Mouse (Mus musculus): ENCODE results near the gene Actr2.
"Not testable (repeated sequence)": the region's sequence is repeated elsewhere in the genome, so short reads cannot be mapped to it uniquely, and the experiment has no call there.

Gene Actr2

GRCm38 (mm10) chr11:20116030-20116551 is 3.4 kb upstream of the Actr2 start:
- no peak for DNase-seq (ENCODE audit: low spot score in 2 of 2)

- peak; percentile 80 to 85 for DNase-seq (ENCODE audit: low spot score in 2 of 2)
These were observed 540 bp downstream of the Actr2 start for GRCm38 (mm10) chr11:20112006-20112740.

- DNase-seq (ENCODE audit: low spot score in 2 of 2), result no peak
These were observed 4.6 kb downstream of the Actr2 start for GRCm38 (mm10) chr11:20108151-20108550.

GRCm38 (mm10) chr11:20107683-20108082 is 5.0 kb downstream of the Actr2 start:
- DNase-seq (ENCODE audit: low spot score in 2 of 2), result no peak

DNA sequence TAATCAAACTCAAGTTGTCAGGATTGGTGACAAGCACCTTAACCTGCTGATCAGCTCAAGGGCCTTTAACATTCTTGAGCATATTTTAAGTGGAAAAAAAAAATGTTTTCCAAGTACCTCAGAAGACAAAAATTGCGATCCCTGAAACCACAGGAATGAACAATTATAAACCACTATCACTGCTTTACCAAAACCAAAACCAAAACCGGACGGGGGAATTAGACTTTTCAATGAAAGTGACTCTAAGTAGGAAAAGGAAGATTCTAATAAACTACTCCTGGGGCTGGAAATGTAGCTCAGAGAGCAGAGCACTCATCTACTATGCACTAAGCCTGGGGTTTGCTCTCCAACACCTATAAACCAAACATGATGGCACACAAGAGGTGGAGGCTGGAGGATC is 5.8 kb downstream of the Actr2 start:
- DNase-seq (ENCODE audit: low spot score in 2 of 2), result no peak

DNA sequence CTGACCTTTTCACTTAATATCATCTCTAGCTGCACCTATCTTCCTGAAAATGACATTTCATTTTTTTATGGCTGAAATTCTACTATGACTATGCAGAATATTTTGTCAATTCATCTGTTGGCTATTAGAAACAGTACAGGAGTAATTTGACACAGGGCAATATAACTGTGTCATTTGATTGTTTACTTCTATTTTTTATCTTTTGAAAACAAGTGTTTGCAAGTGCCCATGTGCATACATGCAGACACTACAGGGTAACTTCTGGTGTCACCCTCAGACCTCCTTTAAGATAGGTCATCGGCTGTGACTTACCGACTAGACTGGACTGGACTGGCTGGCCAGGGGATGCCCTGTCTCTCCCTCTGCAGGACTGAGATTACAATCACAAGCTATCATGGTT is 8.8 kb downstream of the Actr2 start:
- DNase-seq (ENCODE audit: low spot score in 2 of 2), result no peak

- DNase-seq (ENCODE audit: low spot score in 2 of 2), result no peak
These were observed 26.4 kb downstream of the Actr2 start for GRCm38 (mm10) chr11:20086306-20086705.

- DNase-seq (ENCODE audit: low spot score in 2 of 2), result no peak
These were observed 27.1 kb downstream of the Actr2 start for GRCm38 (mm10) chr11:20085635-20086034.

GRCm38 (mm10) chr11:20075415-20075814 is 37.3 kb downstream of the Actr2 start:
- DNase-seq (ENCODE audit: low spot score in 2 of 2), result no peak

- no peak for DNase-seq (ENCODE audit: low spot score in 2 of 2)
These were observed 39.9 kb downstream of the Actr2 start for GRCm38 (mm10) chr11:20072826-20073225.

- peak in 1 of 2 experiments; percentile 27 for DNase-seq (ENCODE audit: low spot score in 2 of 2)
These were observed 40.5 kb downstream of the Actr2 start for GRCm38 (mm10) chr11:20072174-20072573.

DNA sequence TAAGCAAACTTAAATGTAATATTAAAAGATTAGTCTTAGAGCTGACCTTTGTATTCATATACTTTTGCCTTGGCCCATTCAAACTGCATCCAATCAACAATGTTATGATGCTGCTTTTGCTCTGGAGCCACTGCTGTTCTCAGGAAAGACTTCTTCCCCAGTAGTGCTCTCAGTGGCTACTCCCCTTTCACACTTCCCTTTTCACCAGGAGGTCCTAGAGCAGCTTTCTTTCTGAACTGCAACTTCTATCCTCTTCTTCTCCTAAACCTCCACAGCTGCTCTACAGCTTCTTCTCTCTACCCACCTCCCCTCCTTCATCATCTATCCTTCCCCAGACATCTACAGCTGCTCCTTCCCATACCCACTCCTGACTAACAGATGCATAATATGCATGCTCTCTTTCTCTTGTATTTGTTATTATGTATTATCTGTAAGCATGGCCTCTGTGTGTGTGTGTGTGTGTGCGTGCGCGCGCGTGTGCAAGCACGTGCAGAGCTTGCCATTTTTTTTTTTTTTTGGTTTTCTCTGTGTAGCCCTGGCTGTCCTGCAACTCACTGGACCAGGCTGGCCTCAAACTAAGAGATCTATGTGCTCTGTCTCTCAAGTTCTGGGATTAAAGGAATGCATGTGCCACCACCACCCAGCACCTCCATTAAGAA is 44.2 kb downstream of the Actr2 start:
- no peak for DNase-seq (ENCODE audit: low spot score in 2 of 2)

DNA sequence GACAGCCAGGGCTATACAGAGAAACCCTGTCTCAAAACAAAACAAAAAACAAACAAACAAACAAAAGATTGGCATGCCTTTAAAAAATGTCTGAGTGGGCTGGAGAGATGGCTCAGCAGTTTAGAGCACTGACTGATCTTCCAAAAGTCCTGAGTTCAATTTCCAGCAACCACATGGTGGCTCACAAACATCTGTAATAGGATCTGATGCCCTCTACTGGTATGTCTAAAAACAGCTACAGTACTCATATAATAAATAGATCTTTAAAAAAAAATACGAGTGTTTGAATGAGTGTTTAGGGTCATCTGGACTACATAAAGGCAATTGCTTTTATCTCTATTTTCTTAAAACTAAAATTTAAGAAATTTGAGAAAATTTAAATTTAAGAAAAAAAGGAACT is 45.2 kb downstream of the Actr2 start:
- DNase-seq (ENCODE audit: low spot score in 2 of 2), result no peak

GRCm38 (mm10) chr11:20066106-20066505 is 46.6 kb downstream of the Actr2 start:
- DNase-seq (ENCODE audit: low spot score in 2 of 2), result no peak

DNA sequence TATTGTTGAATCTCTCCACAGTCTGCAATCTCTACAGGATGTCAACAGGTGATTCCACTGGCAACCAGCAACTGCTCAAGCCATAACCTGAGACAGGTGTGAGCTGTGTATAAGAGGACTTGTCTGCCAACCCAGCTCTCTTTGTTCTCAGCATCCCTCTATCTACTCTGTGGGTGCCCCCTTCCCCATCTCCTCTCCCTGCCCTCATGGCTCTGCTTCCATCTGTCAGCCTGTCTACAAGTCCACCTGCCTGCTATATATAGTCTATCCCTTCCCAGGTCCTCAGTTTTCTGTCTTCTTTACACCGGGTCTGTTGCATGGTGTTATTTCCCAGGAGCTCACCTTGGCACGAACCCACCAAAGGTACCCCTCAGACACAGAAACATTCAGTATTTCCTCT is 47.8 kb downstream of the Actr2 start:
- peak in 1 of 2 experiments; percentile 3 for DNase-seq (ENCODE audit: low spot score in 2 of 2)

DNA sequence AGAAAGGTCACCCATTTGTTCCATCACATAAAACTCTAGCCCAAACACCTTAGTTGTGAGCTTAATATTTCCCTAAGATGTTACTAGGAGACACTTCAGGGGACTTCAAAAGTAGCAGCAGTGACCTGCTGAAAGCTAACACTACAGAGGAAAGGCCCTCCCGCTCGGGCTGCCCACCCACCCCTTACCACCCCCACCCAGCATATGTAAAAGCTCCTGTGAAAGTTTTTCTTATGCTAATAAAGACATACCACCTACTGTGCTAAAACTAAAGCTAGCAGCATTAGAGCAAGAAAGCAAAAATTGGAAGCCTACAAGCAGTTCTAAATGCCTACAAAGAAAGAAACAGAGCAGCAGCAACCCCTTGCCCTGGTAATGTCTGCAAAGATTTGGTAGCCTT is 48.6 kb downstream of the Actr2 start:
- not testable (repeated sequence) for DNase-seq (ENCODE audit: low spot score in 2 of 2)

DNA sequence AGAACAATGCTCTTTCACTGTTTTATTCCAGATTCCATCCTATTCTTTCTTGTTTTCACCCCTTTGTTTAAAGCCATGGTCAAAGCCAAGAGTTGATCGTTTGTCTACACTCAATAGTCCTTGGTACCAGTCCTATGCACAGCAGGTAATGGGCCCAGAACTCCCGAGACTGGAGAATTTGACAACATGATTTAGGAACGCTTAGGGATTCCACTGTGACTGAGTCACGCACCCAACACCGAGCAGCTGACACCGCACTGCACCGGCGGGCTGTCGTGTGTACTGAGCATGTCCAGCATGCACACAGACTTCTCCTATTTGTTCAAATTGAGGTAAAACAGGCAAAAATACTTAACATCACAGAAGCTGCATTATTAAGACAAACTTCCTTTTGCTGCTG is 49.9 kb downstream of the Actr2 start:
- DNase-seq (ENCODE audit: low spot score in 2 of 2), result peak in 1 of 2 experiments; percentile 8

DNA sequence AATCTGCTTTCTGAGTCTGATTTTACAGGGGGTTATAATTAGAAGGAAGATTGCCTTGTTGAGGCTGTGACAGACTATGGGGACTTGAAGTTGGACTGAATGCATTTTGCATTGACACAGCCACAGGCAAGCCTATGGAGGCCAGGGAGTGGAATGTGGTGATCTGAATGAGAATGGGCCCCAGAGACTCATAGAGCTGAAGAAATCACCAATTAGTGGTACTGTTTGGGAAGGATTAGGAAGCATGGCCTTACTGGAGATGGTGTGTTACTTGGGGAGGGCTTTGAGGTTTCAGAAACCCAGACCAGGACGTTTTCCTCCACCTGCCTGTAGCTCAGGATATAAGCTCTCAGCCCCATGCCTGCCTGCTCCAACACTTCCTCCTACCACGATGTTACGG is 53.0 kb downstream of the Actr2 start:
- DNase-seq (ENCODE audit: low spot score in 2 of 2), result no peak

GRCm38 (mm10) chr11:20057429-20057828 is 55.3 kb downstream of the Actr2 start:
- DNase-seq (ENCODE audit: low spot score in 2 of 2), result no peak

DNA sequence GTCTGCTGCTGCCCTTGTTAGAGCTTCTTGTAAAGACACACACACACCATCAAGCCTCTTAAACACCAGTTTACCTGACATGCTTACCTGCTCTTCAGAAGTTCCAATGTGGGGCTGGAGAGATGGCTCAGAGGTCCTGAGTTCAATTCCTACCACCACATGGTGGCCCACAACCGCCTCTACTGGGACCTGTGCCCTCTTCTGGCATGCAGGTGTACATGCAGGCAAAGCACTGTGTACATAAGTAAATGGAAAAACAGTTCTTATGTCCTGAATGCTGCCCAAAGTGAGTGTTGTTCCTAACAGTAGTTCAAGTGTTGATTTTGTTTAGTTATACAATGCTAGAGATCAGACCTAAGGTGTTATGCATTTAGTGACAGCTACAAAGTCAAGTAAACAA is 56.5 kb downstream of the Actr2 start:
- DNase-seq (ENCODE audit: low spot score in 2 of 2), result no peak

DNA sequence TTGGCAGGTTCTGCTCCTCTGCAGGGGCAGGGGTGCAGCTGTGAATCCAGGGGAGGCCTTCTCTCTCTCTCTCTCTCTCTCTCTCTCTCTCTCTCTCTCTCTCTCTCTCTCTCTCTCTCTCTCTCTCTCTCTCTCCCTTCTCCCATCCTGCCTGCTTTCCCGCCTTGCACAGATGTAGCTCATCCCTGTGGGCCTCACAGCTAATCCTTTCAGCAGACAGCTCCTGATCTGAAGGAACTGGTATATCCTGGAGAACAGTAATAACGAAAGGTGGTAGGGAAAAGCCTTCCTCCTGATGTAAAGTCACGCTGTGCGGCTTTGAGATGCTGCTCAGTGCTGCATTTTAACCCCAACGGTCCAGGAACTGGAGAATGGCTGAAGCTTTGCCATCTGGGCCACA is 58.1 kb downstream of the Actr2 start:
- peak in 1 of 2 experiments; percentile 9 for DNase-seq (ENCODE audit: low spot score in 2 of 2)

DNA sequence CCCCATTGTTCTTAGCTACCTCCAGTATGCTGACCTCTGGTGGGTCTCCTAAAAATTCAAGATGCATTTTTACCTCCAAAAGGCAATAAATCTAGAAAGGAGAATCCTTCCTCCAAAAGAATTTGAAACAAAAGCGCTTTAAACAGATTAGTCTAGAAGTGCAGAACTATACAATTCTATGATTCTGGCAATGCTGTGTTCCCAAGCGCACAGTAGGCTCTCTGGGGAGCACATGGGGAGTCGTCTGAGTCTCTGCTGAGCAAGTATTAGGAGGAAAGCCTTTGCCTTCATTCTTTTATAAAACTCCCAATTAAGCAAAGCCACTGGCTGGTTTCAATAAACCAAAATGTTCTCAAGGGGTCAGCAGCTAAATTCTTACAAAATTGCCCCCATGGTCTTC is 58.8 kb downstream of the Actr2 start:
- DNase-seq (ENCODE audit: low spot score in 2 of 2), result no peak
